ENCODE assay signal across 22 mouse cellular contexts in the genomic region with DNA sequence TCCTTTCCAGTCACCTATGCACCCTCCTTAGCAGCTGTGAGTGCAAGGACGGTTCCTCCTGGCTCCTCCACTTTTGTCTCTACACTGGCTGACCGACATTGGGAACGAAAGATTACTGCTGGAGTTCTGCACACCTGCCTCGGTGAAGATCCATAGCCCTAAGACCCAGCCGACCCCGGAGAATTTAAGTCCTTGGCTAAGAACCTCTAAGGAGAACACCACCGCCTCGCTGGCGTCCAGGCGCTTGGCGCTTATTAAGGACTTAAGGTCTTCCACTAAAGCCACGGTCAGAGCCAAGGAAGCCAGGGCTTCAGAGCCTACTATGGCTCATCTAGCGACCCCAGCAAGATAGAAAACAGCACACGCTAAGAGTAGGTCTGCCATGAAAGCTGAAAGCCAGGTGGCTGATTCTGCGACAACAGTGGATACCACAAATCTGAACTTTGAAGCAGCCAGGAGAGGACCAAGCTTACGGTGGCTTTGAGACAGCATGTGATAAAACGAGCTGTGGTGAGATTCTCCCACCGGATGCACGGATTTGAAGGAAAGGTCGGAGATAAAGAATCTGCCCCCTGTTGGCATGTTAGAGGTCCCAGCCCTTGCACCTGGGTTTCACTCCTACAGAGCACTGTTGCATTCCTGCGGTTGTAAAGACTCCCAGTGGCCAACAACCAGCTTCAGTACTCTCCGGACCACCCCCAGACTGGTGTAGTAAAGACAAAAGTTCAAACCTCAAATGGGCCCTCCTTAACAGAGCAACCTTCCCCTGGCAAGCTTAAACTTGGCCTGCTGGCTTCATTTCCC. TPM values are rescaled to one million over a fixed set of nuclear protein-coding genes. Genes with fewer than 3 reads are reported as not detected.
DNase-seq lines count a peak whose midpoint lies in the region; ATAC-seq and TF ChIP-seq lines count a peak whose summit lies in the region.
"Had no signal": no experiment of that assay in that cellular context is flagged by ENCODE, and none has a peak within 500 bp of the region (broad histone marks: within the 10 kb centered on the region; RNA-seq: fewer than 3 reads in every experiment).

No protein-coding gene starts in this region.

- 0 out of 2 replicates have a peak overlapping the region, but pooled peaks have one; percentile 9 for H3K4me3 ChIP-seq in forebrain, embryonic 12.5 days (replicated peaks)
- no peak overlapping the region for H3K4me3 ChIP-seq in forebrain, embryonic 16.5 days (replicated peaks; ENCODE audit: low read length)
- no peak overlapping the region for H3K4me3 ChIP-seq in layer of hippocampus, adult 2 months
- H3K4me3 ChIP-seq in limb, embryonic 10.5 days, result peak overlapping the region; percentile 75
- H3K4me3 ChIP-seq: myocyte had no signal

- H3K9me3 ChIP-seq in forebrain, embryonic 12.5 days, result no peaks in the 10 kb centered on the region
- H3K9me3 ChIP-seq in forebrain, embryonic 16.5 days (ENCODE audit: control insufficient read depth, low read length), result no peaks in the 10 kb centered on the region
- H3K9me3 ChIP-seq in limb, embryonic 10.5 days (replicated peaks), result no peaks in the 10 kb centered on the region

- no peak overlapping the region for H3K27ac ChIP-seq in forebrain, embryonic 12.5 days
- no peak overlapping the region for H3K27ac ChIP-seq in forebrain, embryonic 16.5 days (ENCODE audit: low read length)
- no peak overlapping the region for H3K27ac ChIP-seq in layer of hippocampus, adult 2 months
- H3K27ac ChIP-seq in limb, embryonic 10.5 days, result peak overlapping the region; percentile 96; the same call in 1 of the 2 replicates

- DNase-seq in layer of hippocampus, adult 2 months (ENCODE audit: low spot score in 2 of 2), result no peak
- no peak for DNase-seq in layer of hippocampus, adult 8-10 months (ENCODE audit: low spot score in 2 of 2)
- peak; percentile 50 for DNase-seq in R1 (ENCODE audit: low read depth, low spot score)
- peak; percentile 65 for DNase-seq in limb, embryonic 10.5 days (ENCODE audit: low spot score)
- DNase-seq in ovary, postnatal 14 days (ENCODE audit: low spot score), result no peak
- DNase-seq: cerebellum, adult 11 months; gastrocnemius, postnatal 36 days; heart, postnatal 10 days; kidney, adult 18-20 months; layer of hippocampus, adult 9-11 months; liver, postnatal 0 days; right cerebral cortex, adult 18-20 months; thymus, adult 2 months had no signal

- no peak overlapping the region for H3K9ac ChIP-seq in forebrain, embryonic 12.5 days
- H3K9ac ChIP-seq in forebrain, embryonic 16.5 days (replicated peaks; ENCODE audit: low read depth, low read length), result no peak overlapping the region
- H3K9ac ChIP-seq: liver, postnatal 0 days had no signal

- H3K4me1 ChIP-seq in forebrain, embryonic 12.5 days, result peaks cover 26% of the 10 kb centered on the region
- peaks cover 21% of the 10 kb centered on the region for H3K4me1 ChIP-seq in forebrain, embryonic 16.5 days (replicated peaks; ENCODE audit: control insufficient read depth, insufficient read depth, low read length)
- peaks cover 76% of the 10 kb centered on the region for H3K4me1 ChIP-seq in limb, embryonic 10.5 days

- ATAC-seq in forebrain, embryonic 12.5 days (ENCODE audit: low FRiP score), result no peak
- ATAC-seq in forebrain, embryonic 16.5 days, result no peak
- no peak for ATAC-seq in cerebellum, adult (ENCODE audit: insufficient number of reproducible peaks, low FRiP score, low TSS enrichment)
- ATAC-seq: activated CD4-positive, CD25-positive, alpha-beta regulatory T cell, adult 4 months; liver, postnatal 0 days had no signal

- peaks cover 88% of the 10 kb centered on the region for H3K27me3 ChIP-seq in forebrain, embryonic 12.5 days
- peaks cover 56% of the 10 kb centered on the region for H3K27me3 ChIP-seq in forebrain, embryonic 16.5 days (replicated peaks; ENCODE audit: control insufficient read depth, insufficient read depth, low read length)
- H3K27me3 ChIP-seq in limb, embryonic 10.5 days (ENCODE audit: low read depth, poor library complexity, severe bottlenecking), result peaks cover 82% of the 10 kb centered on the region

- H3K36me3 ChIP-seq in forebrain, embryonic 12.5 days (replicated peaks), result no peaks in the 10 kb centered on the region
- H3K36me3 ChIP-seq in forebrain, embryonic 16.5 days (ENCODE audit: control insufficient read depth, insufficient read depth), result no peaks in the 10 kb centered on the region
- H3K36me3 ChIP-seq in limb, embryonic 10.5 days, result peaks cover 38% of the 10 kb centered on the region

- peak; percentile 13; the same call in 1 of the 2 replicates for TF ChIP-seq CTCF in layer of hippocampus, adult 2 months (conservative IDR thresholded peaks at IDR 0.05)

- 3% methylated on average over 22 of the region's 22 CpGs for WGBS in forebrain, embryonic 12.5 days
- 4% methylated on average over 22 of the region's 22 CpGs for WGBS in forebrain, embryonic 16.5 days
- 5% methylated on average over 22 of the region's 22 CpGs for WGBS in limb, embryonic 10.5 days

- no peak overlapping the region for H3K4me2 ChIP-seq in forebrain, embryonic 12.5 days
- H3K4me2 ChIP-seq in forebrain, embryonic 16.5 days (ENCODE audit: low read length), result no peak overlapping the region

RNA-seq across cellular contexts. Expression of a gene that starts 3.0 kb away (rescaled TPM):
- 8.3 and 8.7 TPM in 2 replicates for polyA plus RNA-seq in forebrain, embryonic 12.5 days (2016; fragmentation: Nextera tagmentation; extraction: Ambion mirVana)
- polyA plus RNA-seq in forebrain, embryonic 16.5 days (2015; fragmentation: Nextera tagmentation; extraction: Ambion mirVana), result 2.7 and 4.9 TPM in 2 replicates
- under 1 TPM; 0.56 to 0.84 TPM for total RNA-seq in layer of hippocampus, adult 2 months (2021)
- total RNA-seq in layer of hippocampus, adult 8-10 months (2022), result 1 to 10 TPM in 1 of 4 experiments, under 1 TPM in 2, not detected in 1; 0.45 to 1.4 (median 0.83) TPM
- 31.1 and 37.4 TPM in 2 replicates for polyA plus RNA-seq in limb, embryonic 10.5 days (2016; fragmentation: Nextera tagmentation; extraction: Ambion mirVana)
- total RNA-seq: adrenal gland, postnatal 4 days; common myeloid progenitor, adult 5-6 weeks; gastrocnemius, postnatal 36 days; MEL had no signal
- polyA plus RNA-seq: activated CD4-positive, CD25-positive, alpha-beta regulatory T cell, adult 4 months; liver, postnatal 0 days; myocyte had no signal

RNA-seq across cellular contexts. Expression of a gene that starts 33.3 kb away (rescaled TPM):
- polyA plus RNA-seq in forebrain, embryonic 12.5 days (2016; fragmentation: Nextera tagmentation; extraction: Ambion mirVana), result not detected in 2 replicates
- polyA plus RNA-seq in forebrain, embryonic 16.5 days (2015; fragmentation: Nextera tagmentation; extraction: Ambion mirVana), result not detected in 2 replicates
- not detected for total RNA-seq in layer of hippocampus, adult 2 months (2021)
- not detected for total RNA-seq in layer of hippocampus, adult 8-10 months (2022)
- not detected in 2 replicates for polyA plus RNA-seq in limb, embryonic 10.5 days (2016; fragmentation: Nextera tagmentation; extraction: Ambion mirVana)
- total RNA-seq: adrenal gland, postnatal 4 days; common myeloid progenitor, adult 5-6 weeks; gastrocnemius, postnatal 36 days; heart, postnatal 10 days; left cerebral cortex, postnatal 25 days; MEL had no signal
- polyA plus RNA-seq: activated CD4-positive, CD25-positive, alpha-beta regulatory T cell, adult 4 months; liver, postnatal 0 days; myocyte; thymus, adult 2 months had no signal

RNA-seq across cellular contexts. Expression of a gene that starts 33.7 kb away (rescaled TPM):
- polyA plus RNA-seq in forebrain, embryonic 12.5 days (2016; fragmentation: Nextera tagmentation; extraction: Ambion mirVana), result 115 and 120 TPM in 2 replicates
- polyA plus RNA-seq in forebrain, embryonic 16.5 days (2015; fragmentation: Nextera tagmentation; extraction: Ambion mirVana), result 145 and 148 TPM in 2 replicates
- total RNA-seq in layer of hippocampus, adult 2 months (2021), result 10 to 100 TPM; 74.5 to 79.2 TPM
- 10 to 100 TPM; 68.0 to 82.8 (median 70.7) TPM for total RNA-seq in layer of hippocampus, adult 8-10 months (2022)
- 66.4 and 78.1 TPM in 2 replicates for polyA plus RNA-seq in limb, embryonic 10.5 days (2016; fragmentation: Nextera tagmentation; extraction: Ambion mirVana)

RNA-seq across cellular contexts. Expression of a gene that starts 42.9 kb away (rescaled TPM):
- polyA plus RNA-seq in forebrain, embryonic 12.5 days (2016; fragmentation: Nextera tagmentation; extraction: Ambion mirVana), result 0.19 and 0.27 TPM in 2 replicates
- not detected in 2 replicates for polyA plus RNA-seq in forebrain, embryonic 16.5 days (2015; fragmentation: Nextera tagmentation; extraction: Ambion mirVana)
- total RNA-seq in layer of hippocampus, adult 2 months (2021), result not detected
- not detected for total RNA-seq in layer of hippocampus, adult 8-10 months (2022)
- polyA plus RNA-seq in limb, embryonic 10.5 days (2016; fragmentation: Nextera tagmentation; extraction: Ambion mirVana), result 0.76 and 0.98 TPM in 2 replicates
- total RNA-seq: common myeloid progenitor, adult 5-6 weeks; gastrocnemius, postnatal 36 days; heart, postnatal 10 days; MEL had no signal
- polyA plus RNA-seq: activated CD4-positive, CD25-positive, alpha-beta regulatory T cell, adult 4 months; liver, postnatal 0 days; myocyte had no signal

Comparison
In these comparisons a context has a peak if more than half of its experiments do, and no peak if none do; other contexts are left out.
1. H3K4me3 ChIP-seq: peak in forebrain, embryonic 12.5 days (single experiment) and limb, embryonic 10.5 days (single experiment); none in forebrain, embryonic 16.5 days (single experiment) and layer of hippocampus, adult 2 months (single experiment).
2. DNase-seq: peak in R1 (single experiment) and limb, embryonic 10.5 days (single experiment); none in layer of hippocampus, adult 2 months (0 of 2), layer of hippocampus, adult 8-10 months (0 of 2) and ovary, postnatal 14 days (single experiment).